Mouse (Mus musculus) spleen, postnatal 14 days (tissue): ENCODE results near the gene Thsd1.
"Not testable (repeated sequence)": the region's sequence is repeated elsewhere in the genome, so short reads cannot be mapped to it uniquely, and the experiment has no call there.

Source experiments
- DNase-seq, 2 experiments: peaks; one replicate each; pipeline ENCODE4 v3.0.0; 2021 to 2022; ENCODE audit warnings: low spot score in 2 of 2

Gene Thsd1

DNA sequence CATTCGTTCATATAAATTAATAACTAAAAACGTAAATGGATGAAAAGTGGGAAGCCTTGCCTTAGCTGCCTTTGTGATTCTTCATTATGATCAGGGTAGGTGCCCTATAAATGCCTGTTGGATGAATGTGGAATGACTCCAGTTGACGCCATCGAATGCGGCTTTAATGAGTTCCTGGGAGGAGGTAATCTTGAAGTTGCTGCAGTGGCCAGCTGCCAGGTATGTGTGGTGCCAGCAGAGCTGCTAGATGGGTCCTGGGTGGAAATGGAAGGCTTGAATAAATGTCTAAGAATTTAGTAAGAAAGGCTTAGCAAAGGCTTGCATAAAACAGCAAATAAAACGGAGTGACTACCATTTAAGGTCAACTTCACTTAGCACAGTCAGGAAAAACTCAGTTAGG lies 37.7 kb downstream of the Thsd1 start:
- no peak for DNase-seq

GRCm38 (mm10) chr8:22265194-22265593 lies 38.1 kb downstream of the Thsd1 start:
- DNase-seq = no peak

GRCm38 (mm10) chr8:22266809-22267208 lies 39.7 kb downstream of the Thsd1 start:
- DNase-seq = no peak

DNA sequence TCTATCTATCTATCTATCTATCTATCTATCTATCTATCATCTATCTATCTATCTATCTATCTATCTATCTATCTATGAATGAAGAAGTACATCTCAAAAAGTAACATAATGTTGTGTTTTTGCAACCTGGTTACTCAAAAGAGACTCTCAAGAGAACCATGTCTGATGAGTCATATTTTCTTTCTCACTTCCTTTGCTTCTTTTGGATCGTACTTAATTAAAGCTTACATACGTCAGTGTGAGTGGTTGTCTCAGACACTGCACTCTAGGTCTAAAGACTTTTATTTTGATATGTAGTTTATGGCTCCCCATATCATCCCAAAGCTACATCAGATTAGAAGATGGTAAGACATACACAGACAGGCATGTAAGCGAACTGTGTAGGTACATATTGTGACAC lies 46.0 kb downstream of the Thsd1 start:
- no peak for DNase-seq

DNA sequence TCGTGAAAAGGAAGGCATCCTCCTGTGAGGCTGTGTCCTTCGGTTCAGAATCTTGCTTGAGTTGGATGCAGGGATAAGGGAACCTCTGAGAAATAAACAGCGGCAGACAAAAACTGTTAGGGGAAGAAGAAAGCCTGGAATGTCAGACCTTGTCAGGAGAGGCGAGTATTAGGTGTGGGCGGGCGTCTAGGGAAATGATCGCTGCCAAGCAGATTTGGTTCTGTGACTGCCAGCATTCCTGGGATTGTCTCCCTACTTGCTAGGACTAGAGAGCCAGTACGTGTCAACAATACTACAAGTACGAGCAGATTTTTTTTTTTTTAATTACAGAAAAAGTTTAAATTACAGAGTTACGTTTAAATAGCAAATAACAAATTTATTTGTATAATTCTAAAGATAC lies 47.5 kb downstream of the Thsd1 start:
- DNase-seq = no peak

DNA sequence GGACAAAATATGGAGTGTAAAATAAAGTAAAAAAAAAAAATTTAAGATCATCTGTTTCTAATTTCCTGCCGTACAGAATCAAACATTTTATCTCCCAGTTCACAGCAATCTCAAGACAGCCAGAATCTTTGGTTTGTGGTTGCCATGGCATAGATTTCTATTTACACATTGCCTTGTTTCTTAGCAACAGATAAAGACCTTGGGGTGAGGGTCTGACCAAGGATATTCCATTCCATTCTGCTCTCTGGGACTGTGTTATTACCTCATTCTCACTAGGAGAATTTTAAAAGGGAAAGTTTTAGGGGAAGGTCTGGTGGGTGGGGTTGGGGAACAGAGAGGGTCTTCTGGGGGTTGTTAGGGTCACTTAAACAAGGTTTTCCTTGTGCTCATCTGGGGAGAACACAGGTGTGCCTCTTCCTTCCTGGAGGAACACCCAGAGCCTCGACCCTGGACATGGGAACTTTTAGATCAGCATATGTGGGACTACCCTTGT lies 55.9 kb downstream of the Thsd1 start, which contains the start of gene Tpte:
Gene Tpte, plus strand, starts transcription at position 443 of the 493 bp plus-strand sequence.
- no peak for DNase-seq

DNA sequence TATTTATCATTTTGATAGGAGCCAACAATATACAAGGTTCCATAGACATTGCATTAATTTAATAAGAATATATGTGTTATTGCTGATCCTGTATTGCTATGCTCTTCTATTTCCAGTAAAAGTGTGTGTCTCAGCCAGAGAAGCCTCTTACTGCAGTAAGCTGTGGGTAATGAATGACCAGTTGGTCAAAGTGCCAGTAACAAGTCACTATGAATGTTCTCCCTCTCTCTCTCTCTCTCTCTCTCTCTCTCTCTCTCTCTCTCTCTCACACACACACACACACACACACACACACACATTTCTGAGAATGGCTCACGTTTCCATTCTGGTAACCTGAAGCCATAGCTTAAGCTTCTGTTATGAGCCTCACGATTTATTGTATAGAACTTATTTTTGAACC lies 75.2 kb downstream of the Thsd1 start:
- DNase-seq = no peak

GRCm38 (mm10) chr8:22302896-22303306 lies 75.8 kb downstream of the Thsd1 start:
- no peak for DNase-seq

- not testable (repeated sequence) for DNase-seq
Observed at GRCm38 (mm10) chr8:22304045-22304444, 76.9 kb downstream of the Thsd1 start.

GRCm38 (mm10) chr8:22306999-22307398 lies 79.9 kb downstream of the Thsd1 start:
- no peak for DNase-seq
